Mouse (Mus musculus) heart, adult 2 months (tissue): ENCODE results near the gene Impg2.

Source experiments
- CTCF ChIP-seq: fragments of 200-600 bp; IDR thresholded peaks from 2 replicates; pipeline ENCODE4 v1.8.1; 2022; ENCODE audit warnings: antibody characterized with exemption, mild to moderate bottlenecking, moderate library complexity
- EP300 ChIP-seq: fragments of 200-500 bp; IDR thresholded peaks from 2 replicates; pipeline ENCODE4 v1.6.1; 2011; ENCODE audit warnings: low read depth, low read length, control low read depth; ENCODE audit not compliant: insufficient read depth
- POLR2A ChIP-seq: fragments of 200-500 bp; IDR thresholded peaks from 2 replicates; pipeline ENCODE4 v1.6.1; 2011; ENCODE audit warnings: mild to moderate bottlenecking, low read depth, low read length, control low read depth; ENCODE audit not compliant: insufficient read depth

DNA sequence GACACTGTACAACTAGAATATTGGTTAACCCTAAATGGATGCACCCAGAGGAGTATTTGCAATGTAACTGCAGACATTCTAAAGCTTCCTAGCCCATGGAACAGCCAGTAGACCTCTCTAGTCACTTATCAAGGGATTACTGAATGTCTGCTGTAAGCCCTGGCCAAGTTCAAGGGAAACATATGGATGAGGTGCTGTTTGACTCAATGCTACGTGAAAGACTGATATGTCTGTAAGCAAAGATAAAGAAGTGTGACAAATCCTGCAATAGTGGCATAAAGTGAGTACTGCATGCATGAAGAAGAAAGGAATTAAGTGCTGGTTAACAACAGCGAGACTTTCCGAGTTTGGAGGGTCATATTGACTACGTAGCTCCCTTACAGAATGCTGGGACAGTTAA is 100.1 kb downstream of the Impg2 start:
- TF ChIP-seq POLR2A (no peak), CTCF (no peak), EP300 (no peak)
